Mouse (Mus musculus): ENCODE measurements at regions not wholly inside any gene's neighbourhood (a gene's known extent, or its start where the extent isn't known, plus 50 kb on each side); places are given as distances from the start of the nearest gene placed in this dataset.

DNA sequence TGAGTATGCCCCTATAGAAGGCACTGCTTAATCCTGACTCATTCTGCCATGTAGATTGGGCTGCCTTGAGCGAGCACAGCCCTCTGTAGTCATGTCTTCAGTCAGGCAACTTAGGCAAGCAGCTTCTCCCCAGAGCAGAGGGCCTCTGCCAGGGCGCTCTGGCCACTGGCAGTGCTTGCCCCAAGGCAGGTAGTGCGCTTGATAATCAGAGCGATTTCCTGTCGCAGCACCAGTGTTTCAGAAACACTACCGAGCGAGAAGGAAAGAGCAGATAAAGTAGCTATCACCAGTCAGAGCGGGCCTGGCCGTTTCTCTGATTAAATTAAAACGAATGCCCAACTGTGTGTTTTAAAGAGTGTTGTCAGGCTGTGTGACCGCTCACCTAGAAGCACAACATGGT, 52.6 kb upstream of the Mphosph6 start:
- TF ChIP-seq CTCF (IDR thresholded peaks at IDR 0.05; ENCODE audit: low read depth): no peak
- no peak for TF ChIP-seq EP300 (optimal IDR thresholded peaks at IDR 0.05)
- Histone ChIP-seq H3K4me1 (replicated peaks; ENCODE audit: control insufficient read depth, insufficient read depth) (no peaks in the 10 kb centered on the region), H3K4me3 (ENCODE audit: low read depth, low read length) (no peak overlapping the region), H3K27ac (replicated peaks) (no peak overlapping the region), H3K27me3 (ENCODE audit: control insufficient read depth, insufficient read depth, low read length) (no peaks in the 10 kb centered on the region), H3K9me3 (ENCODE audit: control insufficient read depth, low read length) (no peaks in the 10 kb centered on the region), H3K4me2 (replicated peaks; ENCODE audit: low read depth) (no peak overlapping the region), H3K36me3 (ENCODE audit: control insufficient read depth, insufficient read depth, low read length) (no peaks in the 10 kb centered on the region), H3K9ac (ENCODE audit: low read length) (no peak overlapping the region)
- no peak for ATAC-seq (ENCODE audit: low FRiP score, low TSS enrichment)
- WGBS: 81% methylated on average over 11 of the region's 11 CpGs
- DNase-seq (ENCODE audit: low spot score): no peak

DNA sequence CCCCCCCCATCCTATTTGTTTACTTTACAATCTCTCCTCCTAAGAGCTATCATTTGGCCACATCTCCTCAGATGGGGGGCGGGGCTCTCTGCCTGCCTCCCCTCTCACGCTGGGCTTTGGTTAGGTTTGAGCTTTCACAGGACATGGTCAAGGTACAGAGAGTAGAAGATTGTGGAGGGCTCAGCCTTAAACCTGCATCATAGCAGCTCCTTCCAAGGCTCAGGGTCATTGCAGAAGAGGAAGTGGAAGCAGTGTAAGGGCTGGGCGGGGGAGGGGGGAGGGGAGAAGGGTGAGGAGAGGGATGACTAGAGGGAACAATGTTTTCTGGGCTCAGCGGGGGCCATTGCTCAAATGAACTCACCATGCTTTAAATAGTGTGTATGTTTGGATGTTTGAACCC, 51.7 kb upstream of the Mphosph6 start:
- 36% methylated on average over 4 of the region's 4 CpGs for WGBS
- no peak for TF ChIP-seq EP300 (optimal IDR thresholded peaks at IDR 0.05)
- TF ChIP-seq CTCF (IDR thresholded peaks at IDR 0.05; ENCODE audit: low read depth): no peak
- Histone ChIP-seq H3K9ac (ENCODE audit: low read length) (no peak overlapping the region), H3K4me1 (replicated peaks; ENCODE audit: control insufficient read depth, insufficient read depth) (no peaks in the 10 kb centered on the region), H3K9me3 (ENCODE audit: control insufficient read depth, low read length) (no peaks in the 10 kb centered on the region), H3K4me2 (replicated peaks; ENCODE audit: low read depth) (no peak overlapping the region), H3K27me3 (ENCODE audit: control insufficient read depth, insufficient read depth, low read length) (no peaks in the 10 kb centered on the region), H3K36me3 (ENCODE audit: control insufficient read depth, insufficient read depth, low read length) (no peaks in the 10 kb centered on the region), H3K27ac (replicated peaks) (no peak overlapping the region), H3K4me3 (ENCODE audit: low read depth, low read length) (no peak overlapping the region)
- ATAC-seq (ENCODE audit: low FRiP score, low TSS enrichment): peak; percentile 26; the same call in 1 of the 2 replicates
- DNase-seq (ENCODE audit: low spot score): no peak

DNA sequence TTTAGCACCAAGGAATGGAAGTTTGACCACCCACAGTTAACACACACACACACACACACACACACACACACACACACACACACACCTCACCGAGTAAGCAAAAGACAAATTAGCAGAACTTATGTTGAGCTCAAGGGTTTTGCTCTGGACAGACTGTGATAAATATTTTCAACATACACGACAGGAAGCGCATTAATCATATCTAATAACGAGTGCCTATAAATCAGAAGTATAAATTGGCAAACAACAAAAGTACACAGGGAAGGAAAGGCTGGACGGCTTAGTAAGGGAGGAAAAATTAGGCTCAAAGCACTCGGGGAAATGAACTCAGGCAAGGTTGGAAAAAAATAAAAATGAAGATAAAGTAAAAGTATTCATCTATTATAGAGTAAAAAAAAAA, 50.8 kb upstream of the Mphosph6 start:
- H3K27me3 ChIP-seq (ENCODE audit: control insufficient read depth, insufficient read depth, low read length): no peaks in the 10 kb centered on the region
- H3K4me3 ChIP-seq (ENCODE audit: low read depth, low read length): no peak overlapping the region
- H3K9ac ChIP-seq (ENCODE audit: low read length): no peak overlapping the region
- no peaks in the 10 kb centered on the region for H3K9me3 ChIP-seq (ENCODE audit: control insufficient read depth, low read length)
- H3K4me2 ChIP-seq (replicated peaks; ENCODE audit: low read depth): no peak overlapping the region
- DNase-seq (ENCODE audit: low spot score) (no peak), ATAC-seq (ENCODE audit: low FRiP score, low TSS enrichment) (no peak)
- no peak overlapping the region for H3K27ac ChIP-seq (replicated peaks)
- 20% methylated on average over 6 of the region's 6 CpGs for WGBS
- TF ChIP-seq EP300 (optimal IDR thresholded peaks at IDR 0.05): no peak
- TF ChIP-seq CTCF (IDR thresholded peaks at IDR 0.05; ENCODE audit: low read depth): no peak
- H3K36me3 ChIP-seq (ENCODE audit: control insufficient read depth, insufficient read depth, low read length): no peaks in the 10 kb centered on the region
- H3K4me1 ChIP-seq (replicated peaks; ENCODE audit: control insufficient read depth, insufficient read depth): no peaks in the 10 kb centered on the region
